Mouse (Mus musculus): ENCODE data around the gene Eif4h. TPM values are rescaled to one million over a fixed set of nuclear protein-coding genes. Genes with fewer than 3 reads are reported as not detected.
A peak's percentile ranks its signal among the peaks of the same experiment; 100 is the strongest.
"Not testable (repeated sequence)": the region's sequence is repeated elsewhere in the genome, so short reads cannot be mapped to it uniquely, and the experiment has no call there.

Gene Eif4h
- polyA plus RNA-seq, 2 experiments, result 110 to 148 TPM

- TF ChIP-seq CTCF (IDR thresholded peaks at IDR 0.05; ENCODE audit: low read depth) (peak; percentile 88), EP300 (IDR thresholded peaks at IDR 0.05; ENCODE audit: low read depth) (no peak)
- 30% methylated on average over 4 of the region's 5 CpGs for WGBS (ENCODE audit: insufficient replicate concordance)
- no peak overlapping the region for H3K4me3 ChIP-seq (ENCODE audit: insufficient read depth in 1 of 2, low read depth in 2 of 2, low read length in 2 of 2)
- no peak overlapping the region for H3K4me2 ChIP-seq (ENCODE audit: low read depth)
- no peak overlapping the region for H3K27ac ChIP-seq
- no peaks in the 10 kb centered on the region for H3K27me3 ChIP-seq (ENCODE audit: control insufficient read depth, insufficient read depth, low read length)
- no peaks in the 10 kb centered on the region for H3K4me1 ChIP-seq (replicated peaks; ENCODE audit: control insufficient read depth in 2 of 2, insufficient read depth in 2 of 2, low read length in 1 of 2)
- ATAC-seq (ENCODE audit: insufficient read depth) (no peak), DNase-seq (ENCODE audit: low read depth in 3 of 3, low spot score in 3 of 3) (peak in 2 of 3 experiments; percentile 34 to 36)
- H3K9me3 ChIP-seq (ENCODE audit: control insufficient read depth, low read length), result no peaks in the 10 kb centered on the region
- no peaks in the 10 kb centered on the region for H3K36me3 ChIP-seq (replicated peaks; ENCODE audit: control insufficient read depth, insufficient read depth, low read depth)
- H3K9ac ChIP-seq (replicated peaks), result no peak overlapping the region
Observed at GRCm38 (mm10) chr5:134650926-134651325, 11.6 kb upstream of the Eif4h start.

- not testable (repeated sequence) for H3K4me2 ChIP-seq (ENCODE audit: low read depth); H3K9ac ChIP-seq (replicated peaks); H3K9me3 ChIP-seq (ENCODE audit: control insufficient read depth, low read length); ATAC-seq (ENCODE audit: insufficient read depth); DNase-seq (ENCODE audit: low read depth in 3 of 3, low spot score in 3 of 3); H3K27me3 ChIP-seq (ENCODE audit: control insufficient read depth, insufficient read depth, low read length); H3K36me3 ChIP-seq (replicated peaks; ENCODE audit: control insufficient read depth, insufficient read depth, low read depth); H3K4me3 ChIP-seq (ENCODE audit: insufficient read depth in 1 of 2, low read depth in 2 of 2, low read length in 2 of 2); H3K27ac ChIP-seq; H3K4me1 ChIP-seq (replicated peaks; ENCODE audit: control insufficient read depth in 2 of 2, insufficient read depth in 2 of 2, low read length in 1 of 2)
- WGBS (ENCODE audit: insufficient replicate concordance), result 55% methylated on average over 3 of the region's 4 CpGs
Observed at GRCm38 (mm10) chr5:134648976-134649375, 9.7 kb upstream of the Eif4h start.

- H3K4me3 ChIP-seq (ENCODE audit: insufficient read depth in 1 of 2, low read depth in 2 of 2, low read length in 2 of 2), result no peak overlapping the region
- H3K27me3 ChIP-seq (ENCODE audit: control insufficient read depth, insufficient read depth, low read length), result no peaks in the 10 kb centered on the region
- H3K9ac ChIP-seq (replicated peaks), result no peak overlapping the region
- no peak overlapping the region for H3K4me2 ChIP-seq (ENCODE audit: low read depth)
- no peaks in the 10 kb centered on the region for H3K9me3 ChIP-seq (ENCODE audit: control insufficient read depth, low read length)
- H3K36me3 ChIP-seq (replicated peaks; ENCODE audit: control insufficient read depth, insufficient read depth, low read depth), result no peaks in the 10 kb centered on the region
- 48% methylated on average over 2 of the region's 2 CpGs for WGBS (ENCODE audit: insufficient replicate concordance)
- ATAC-seq (ENCODE audit: insufficient read depth), result 0 out of 2 replicates have a peak, but pooled peaks have one; percentile 14
- no peak for TF ChIP-seq EP300 (IDR thresholded peaks at IDR 0.05; ENCODE audit: low read depth)
- no peak for TF ChIP-seq CTCF (IDR thresholded peaks at IDR 0.05; ENCODE audit: low read depth)
- peaks cover 0 to 3% of the 10 kb centered on the region in 2 experiments; a peak in 2 of 4 replicates for H3K4me1 ChIP-seq (replicated peaks; ENCODE audit: control insufficient read depth in 2 of 2, insufficient read depth in 2 of 2, low read length in 1 of 2)
- H3K27ac ChIP-seq, result no peak overlapping the region
- DNase-seq (ENCODE audit: low read depth in 3 of 3, low spot score in 3 of 3), result no peak
Observed at GRCm38 (mm10) chr5:134647394-134647793, 8.1 kb upstream of the Eif4h start.

GRCm38 (mm10) chr5:134646461-134646860, 7.2 kb upstream of the Eif4h start:
- H3K9me3 ChIP-seq (ENCODE audit: control insufficient read depth, low read length), result no peaks in the 10 kb centered on the region
- 52% methylated on average over 4 of the region's 4 CpGs for WGBS (ENCODE audit: insufficient replicate concordance)

GRCm38 (mm10) chr5:134644643-134645118, 5.4 kb upstream of the Eif4h start:
- no peak for ATAC-seq (ENCODE audit: insufficient read depth)

More at GRCm38 (mm10) chr5:134646461-134646860, 7.2 kb upstream of the Eif4h start:
- H3K9ac ChIP-seq (replicated peaks), result no peak overlapping the region
- H3K4me1 ChIP-seq (replicated peaks; ENCODE audit: control insufficient read depth in 2 of 2, insufficient read depth in 2 of 2, low read length in 1 of 2), result peaks cover 0 to 3% of the 10 kb centered on the region in 2 experiments; a peak in 2 of 4 replicates
- no peak overlapping the region for H3K4me2 ChIP-seq (ENCODE audit: low read depth)
- peak; percentile 19; the same call in 1 of the 2 replicates for TF ChIP-seq CTCF (IDR thresholded peaks at IDR 0.05; ENCODE audit: low read depth)
- TF ChIP-seq EP300 (IDR thresholded peaks at IDR 0.05; ENCODE audit: low read depth), result no peak
- H3K4me3 ChIP-seq (ENCODE audit: insufficient read depth in 1 of 2, low read depth in 2 of 2, low read length in 2 of 2), result no peak overlapping the region
- DNase-seq (ENCODE audit: low read depth in 3 of 3, low spot score in 3 of 3) (no peak), ATAC-seq (ENCODE audit: insufficient read depth) (no peak)
- H3K36me3 ChIP-seq (replicated peaks; ENCODE audit: control insufficient read depth, insufficient read depth, low read depth), result no peaks in the 10 kb centered on the region
- no peak overlapping the region for H3K27ac ChIP-seq
- H3K27me3 ChIP-seq (ENCODE audit: control insufficient read depth, insufficient read depth, low read length), result no peaks in the 10 kb centered on the region

More at GRCm38 (mm10) chr5:134644643-134645118, 5.4 kb upstream of the Eif4h start:
- Histone ChIP-seq H3K27ac (no peak overlapping the region), H3K9ac (replicated peaks) (no peak overlapping the region), H3K4me3 (ENCODE audit: insufficient read depth in 1 of 2, low read depth in 2 of 2, low read length in 2 of 2) (no peak overlapping the region), H3K4me2 (ENCODE audit: low read depth) (no peak overlapping the region), H3K27me3 (ENCODE audit: control insufficient read depth, insufficient read depth, low read length) (no peaks in the 10 kb centered on the region), H3K36me3 (replicated peaks; ENCODE audit: control insufficient read depth, insufficient read depth, low read depth) (no peaks in the 10 kb centered on the region), H3K4me1 (replicated peaks; ENCODE audit: control insufficient read depth in 2 of 2, insufficient read depth in 2 of 2, low read length in 1 of 2) (peaks cover 3 to 6% of the 10 kb centered on the region in 2 experiments; a peak in 3 of 4 replicates), H3K9me3 (ENCODE audit: control insufficient read depth, low read length) (no peaks in the 10 kb centered on the region)
- WGBS (ENCODE audit: insufficient replicate concordance), result 38% methylated on average over 8 of the region's 8 CpGs
- TF ChIP-seq CTCF (IDR thresholded peaks at IDR 0.05; ENCODE audit: low read depth) (no peak), EP300 (IDR thresholded peaks at IDR 0.05; ENCODE audit: low read depth) (no peak)
- no peak for DNase-seq (ENCODE audit: low read depth in 3 of 3, low spot score in 3 of 3)
